Mouse (Mus musculus) liver, embryonic 16.5 days (tissue): ENCODE results near the gene Tmem104. TPM values are rescaled to one million over a fixed set of nuclear protein-coding genes. Genes with fewer than 3 reads are reported as not detected.

ENCODE experiments used
- ATAC-seq: fragments of 200-750 bp; cut with Nextera tagmentation; 2 replicates; pipeline ENCODE4 v1.8.0; 2017; ENCODE audit warnings: low read depth, mild to moderate bottlenecking, moderate number of reproducible peaks, moderate library complexity
- H3K27ac ChIP-seq: fragments of 300-500 bp; sonication (generic); 2 replicates; pipeline ENCODE4 v1.5.1; 2014; ENCODE audit warnings: mild to moderate bottlenecking, low read length
- H3K27me3 ChIP-seq: fragments of 300-500 bp; sonication (generic); 2 replicates; pipeline ENCODE4 v1.6.1; 2014; ENCODE audit warnings: low read depth, low read length, mixed read lengths; ENCODE audit not compliant: control insufficient read depth, insufficient read depth
- H3K36me3 ChIP-seq: fragments of 300-500 bp; sonication (generic); 2 replicates; pipeline ENCODE4 v1.6.1; 2014; ENCODE audit warnings: mild to moderate bottlenecking; ENCODE audit not compliant: control insufficient read depth, insufficient read depth
- H3K4me1 ChIP-seq: fragments of 300-500 bp; sonication (generic); 2 replicates; pipeline ENCODE4 v1.6.1; 2014; ENCODE audit warnings: low read depth, low read length, mixed read lengths; ENCODE audit not compliant: control insufficient read depth
- H3K4me2 ChIP-seq: fragments of 300-500 bp; sonication (generic); 2 replicates; pipeline ENCODE4 v1.6.1; 2014; ENCODE audit warnings: low read depth, low read length, mixed read lengths
- H3K4me3 ChIP-seq: fragments of 300-500 bp; sonication (generic); 2 replicates; pipeline ENCODE4 v1.5.1; 2014; ENCODE audit warnings: low read depth, mild to moderate bottlenecking, low read length
- H3K9ac ChIP-seq: fragments of 300-500 bp; sonication (generic); 2 replicates; pipeline ENCODE4 v1.6.1; 2014; ENCODE audit warnings: low read depth, low read length
- H3K9me3 ChIP-seq: fragments of 300-500 bp; sonication (generic); replicated peaks from 2 replicates; pipeline ENCODE4 v1.6.1; 2016; ENCODE audit warnings: low read length; ENCODE audit not compliant: control insufficient read depth
- WGBS: fragments of 180-500 bp; shearing (Covaris S2); extraction: QIAGEN DNeasy Blood & Tissue Kit; methylation state at CpG from one replicate; pipeline ENCODE4 v1.1.7; 2014; ENCODE audit not compliant: insufficient replicate concordance; 5-methylcytosine and 5-hydroxymethylcytosine counted together
- polyA plus RNA-seq: library from polyadenylated mRNA; unstranded; fragments of >200 nt; fragmentation: Nextera tagmentation; extraction: Ambion mirVana; gene quantifications from 2 replicates; pipeline ENCODE4 v1.2.1, GENCODE M21; 2015

The Tmem104 gene
- polyA plus RNA-seq, 1 experiment from 2014 or later: 6.4 TPM

DNA sequence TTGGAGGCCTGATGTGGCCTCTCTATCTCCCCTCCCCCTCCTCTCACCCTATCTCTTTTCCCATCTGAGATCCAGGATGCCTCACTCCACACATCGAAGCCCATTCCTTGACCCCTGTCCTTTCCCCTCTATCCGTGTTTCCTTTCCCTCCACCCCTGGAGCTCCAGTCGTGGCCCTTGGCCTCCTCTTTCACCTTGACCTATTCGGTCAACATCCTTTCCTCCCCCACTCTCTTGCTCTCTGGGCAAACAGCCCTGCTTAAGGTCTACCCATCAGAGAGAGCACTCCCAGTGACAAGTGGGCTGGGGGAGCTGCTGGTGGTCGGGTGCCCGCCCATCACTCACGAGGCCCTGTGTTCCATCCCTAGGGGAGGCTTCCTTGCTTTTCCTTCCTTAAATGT, 86.4 kb downstream of the Tmem104 start:
- 49% methylated on average over 7 of the region's 7 CpGs for WGBS
- no peak overlapping the region for H3K27ac ChIP-seq
- H3K9ac ChIP-seq: no peak overlapping the region
- H3K4me1 ChIP-seq: peaks cover 31% of the 10 kb centered on the region
- no peaks in the 10 kb centered on the region for H3K27me3 ChIP-seq
- H3K36me3 ChIP-seq: no peaks in the 10 kb centered on the region
- H3K4me2 ChIP-seq: no peak overlapping the region
- no peak for ATAC-seq
- H3K4me3 ChIP-seq: no peak overlapping the region
- H3K9me3 ChIP-seq: no peaks in the 10 kb centered on the region

GRCm38 (mm10) chr11:115274178-115274577, 86.9 kb downstream of the Tmem104 start:
- Histone ChIP-seq H3K4me1 (peaks cover 31% of the 10 kb centered on the region), H3K27ac (no peak overlapping the region), H3K9ac (no peak overlapping the region), H3K4me2 (no peak overlapping the region), H3K27me3 (no peaks in the 10 kb centered on the region), H3K9me3 (no peaks in the 10 kb centered on the region), H3K36me3 (no peaks in the 10 kb centered on the region), H3K4me3 (no peak overlapping the region)
- no peak for ATAC-seq
- WGBS: 70% methylated on average over 7 of the region's 7 CpGs

DNA sequence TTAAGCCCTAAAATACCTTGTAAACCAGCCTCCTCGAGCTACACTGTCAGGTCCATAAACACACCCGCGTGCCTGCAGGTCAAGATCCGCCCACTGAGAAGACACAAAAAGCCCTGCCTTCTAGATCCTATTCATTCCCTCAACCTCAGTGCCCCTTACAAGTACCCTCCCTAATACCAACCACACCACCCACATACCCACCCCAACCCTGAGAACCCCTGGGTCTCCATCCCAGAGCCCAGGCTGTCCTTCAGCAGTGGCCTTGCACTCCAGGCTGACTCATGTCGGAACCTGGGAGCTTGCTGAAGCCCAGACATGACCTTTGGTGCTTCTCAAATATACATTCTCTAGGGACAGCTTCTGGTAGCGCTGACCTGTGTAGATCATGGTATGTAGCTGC, 87.5 kb downstream of the Tmem104 start:
- H3K36me3 ChIP-seq: no peaks in the 10 kb centered on the region
- H3K9me3 ChIP-seq: no peaks in the 10 kb centered on the region
- H3K27ac ChIP-seq: no peak overlapping the region
- H3K9ac ChIP-seq: no peak overlapping the region
- ATAC-seq: no peak
- WGBS: 71% methylated on average over 6 of the region's 6 CpGs
- H3K27me3 ChIP-seq: no peaks in the 10 kb centered on the region
- peaks cover 34% of the 10 kb centered on the region for H3K4me1 ChIP-seq
- H3K4me2 ChIP-seq: no peak overlapping the region
- no peak overlapping the region for H3K4me3 ChIP-seq

GRCm38 (mm10) chr11:115275509-115275908, 88.2 kb downstream of the Tmem104 start:
- H3K36me3 ChIP-seq: no peaks in the 10 kb centered on the region
- H3K27ac ChIP-seq: 0 out of 2 replicates have a peak overlapping the region, but pooled peaks have one; percentile 8
- 36% methylated on average over 6 of the region's 6 CpGs for whole genome bisulfite sequencing
- no peak overlapping the region for H3K4me3 ChIP-seq
- ATAC-seq: no peak
- H3K9ac ChIP-seq: no peak overlapping the region
- H3K27me3 ChIP-seq: no peaks in the 10 kb centered on the region
- no peaks in the 10 kb centered on the region for H3K9me3 ChIP-seq
- H3K4me2 ChIP-seq: peak overlapping the region; percentile 97; the same call in 1 of the 2 replicates
- peaks cover 38% of the 10 kb centered on the region for H3K4me1 ChIP-seq

DNA sequence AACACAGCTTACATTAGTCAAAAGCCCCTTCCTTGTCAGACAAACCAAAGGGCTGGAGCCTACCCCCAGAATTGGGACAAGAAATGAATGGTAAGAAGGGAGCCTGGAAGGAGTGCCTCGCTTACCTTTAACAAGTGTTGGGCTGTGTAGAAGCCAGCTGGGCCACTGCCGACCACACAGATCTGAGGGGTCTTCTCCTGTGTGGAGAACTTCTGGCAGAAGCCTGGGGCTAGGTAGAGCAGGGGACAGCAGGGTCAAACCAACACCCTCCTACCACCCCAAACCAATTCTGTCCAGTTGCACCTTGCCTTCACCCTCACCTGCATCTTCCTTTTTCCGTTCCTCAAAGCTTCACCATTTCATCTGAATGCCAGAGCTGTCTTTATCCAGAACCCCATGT, 88.7 kb downstream of the Tmem104 start:
- 51% methylated on average over 3 of the region's 3 CpGs for WGBS
- no peaks in the 10 kb centered on the region for H3K36me3 ChIP-seq
- peak overlapping the region; percentile 76 for H3K9ac ChIP-seq
- H3K4me1 ChIP-seq: peaks cover 38% of the 10 kb centered on the region
- H3K9me3 ChIP-seq: no peaks in the 10 kb centered on the region
- peak overlapping the region; percentile 97 for H3K4me2 ChIP-seq
- ATAC-seq: no peak
- H3K4me3 ChIP-seq: peak overlapping the region; percentile 61
- no peaks in the 10 kb centered on the region for H3K27me3 ChIP-seq
- H3K27ac ChIP-seq: no peak overlapping the region

- no peaks in the 10 kb centered on the region for H3K9me3 ChIP-seq
- peak within 1 kb of the TSS; percentile 76 for H3K9ac ChIP-seq
- under 1% methylated on average over 42 of the region's 42 CpGs for WGBS
- H3K4me3 ChIP-seq: peak within 1 kb of the TSS; percentile 61
- no peaks in the 10 kb centered on the region for H3K27me3 ChIP-seq
- peaks cover 38% of the 10 kb centered on the region for H3K4me1 ChIP-seq
- ATAC-seq: peak; percentile 92
- H3K27ac ChIP-seq: peak within 1 kb of the TSS; percentile 76
- peak within 1 kb of the TSS; percentile 97 for H3K4me2 ChIP-seq
- no peaks in the 10 kb centered on the region for H3K36me3 ChIP-seq
These were observed 89.7 kb downstream of the Tmem104 start, which contains the start of gene Fdxr for GRCm38 (mm10) chr11:115276780-115277603. Gene Fdxr, minus strand, starts transcription at chr11:115277050.

DNA sequence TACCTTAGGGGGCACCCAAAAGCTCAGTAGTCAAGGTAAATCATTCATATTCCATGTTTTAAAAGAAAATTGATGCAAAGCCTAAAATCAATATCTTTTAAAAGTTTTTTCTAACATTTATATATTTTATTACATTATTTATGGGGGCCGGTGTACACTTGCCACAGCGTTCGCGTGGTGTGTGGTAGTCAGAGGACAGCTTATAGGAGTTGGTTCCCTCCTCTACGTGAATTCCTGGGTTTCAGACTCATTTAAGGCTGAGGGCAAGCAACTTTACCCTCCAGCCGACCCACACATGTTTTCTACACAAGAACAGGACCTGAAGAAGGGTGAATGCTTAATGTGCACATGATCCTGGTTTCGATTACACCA, 90.3 kb downstream of the Tmem104 start:
- ATAC-seq: no peak
- Histone ChIP-seq H3K36me3 (no peaks in the 10 kb centered on the region), H3K27me3 (no peaks in the 10 kb centered on the region), H3K4me1 (peaks cover 38% of the 10 kb centered on the region), H3K9ac (peak overlapping the region; percentile 76), H3K4me3 (peak overlapping the region; percentile 61), H3K4me2 (peak overlapping the region; percentile 97), H3K9me3 (no peaks in the 10 kb centered on the region), H3K27ac (peak overlapping the region; percentile 76)
- WGBS: 14% methylated on average over 7 of the region's 7 CpGs

DNA sequence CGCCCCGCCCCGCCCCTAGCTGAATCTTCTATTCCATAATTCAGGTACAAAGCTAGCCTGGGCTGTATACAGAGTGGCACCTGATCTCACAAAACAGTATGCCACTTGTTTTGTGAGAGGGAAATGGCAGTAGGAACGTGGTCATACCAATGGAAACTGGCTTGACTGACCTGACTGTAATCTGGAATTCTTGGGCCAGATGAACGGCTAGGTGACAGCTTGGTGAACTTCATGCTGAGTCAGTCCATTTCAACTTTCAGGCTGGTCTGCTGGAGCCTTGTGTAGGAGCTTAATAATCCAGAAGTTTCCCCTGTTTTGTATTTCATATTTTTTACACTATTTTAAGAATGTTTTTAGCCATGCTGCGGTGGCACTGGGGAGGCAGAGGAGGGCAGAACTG, 90.9 kb downstream of the Tmem104 start:
- Histone ChIP-seq H3K4me2 (peak overlapping the region; percentile 97), H3K27me3 (no peaks in the 10 kb centered on the region), H3K27ac (peak overlapping the region; percentile 76; the same call in 1 of the 2 replicates), H3K9me3 (no peaks in the 10 kb centered on the region), H3K4me3 (peak overlapping the region; percentile 61), H3K36me3 (no peaks in the 10 kb centered on the region), H3K9ac (no peak overlapping the region; the same call in 1 of the 2 replicates), H3K4me1 (peaks cover 38% of the 10 kb centered on the region)
- WGBS: 64% methylated on average over 6 of the region's 6 CpGs
- no peak for ATAC-seq

GRCm38 (mm10) chr11:115279726-115280125, 92.4 kb downstream of the Tmem104 start:
- Histone ChIP-seq H3K27ac (0 out of 2 replicates have a peak overlapping the region, but pooled peaks have one; percentile 11), H3K4me1 (peaks cover 31% of the 10 kb centered on the region), H3K9me3 (no peaks in the 10 kb centered on the region), H3K4me2 (no peak overlapping the region), H3K36me3 (no peaks in the 10 kb centered on the region), H3K9ac (no peak overlapping the region), H3K4me3 (no peak overlapping the region), H3K27me3 (no peaks in the 10 kb centered on the region)
- ATAC-seq: no peak
- 32% methylated on average over 1 of the region's 1 CpGs for WGBS
